Mouse (Mus musculus): Measurements from ENCODE around the gene Rack1.

GRCm38 (mm10) chr11:48815851-48816250 lies 15.7 kb downstream of the Rack1 start:
- TF ChIP-seq CTCF (IDR thresholded peaks at IDR 0.05; ENCODE audit: low read depth) (no peak), EP300 (IDR thresholded peaks at IDR 0.05; ENCODE audit: low read depth) (no peak)

Data from liver, embryonic 14.5 days (tissue).